Mouse (Mus musculus): ENCODE results near the gene Wdfy3. TPM values are rescaled to one million over a fixed set of nuclear protein-coding genes. Genes with fewer than 3 reads are reported as not detected.

Gene Wdfy3
- polyA plus RNA-seq, 1 experiment from 2014 or later, result 13.4 TPM

- WGBS, result 73% methylated on average over 6 of the region's 6 CpGs
Observed at GRCm38 (mm10) chr5:102052906-102053305, 16.8 kb downstream of the Wdfy3 start.

DNA sequence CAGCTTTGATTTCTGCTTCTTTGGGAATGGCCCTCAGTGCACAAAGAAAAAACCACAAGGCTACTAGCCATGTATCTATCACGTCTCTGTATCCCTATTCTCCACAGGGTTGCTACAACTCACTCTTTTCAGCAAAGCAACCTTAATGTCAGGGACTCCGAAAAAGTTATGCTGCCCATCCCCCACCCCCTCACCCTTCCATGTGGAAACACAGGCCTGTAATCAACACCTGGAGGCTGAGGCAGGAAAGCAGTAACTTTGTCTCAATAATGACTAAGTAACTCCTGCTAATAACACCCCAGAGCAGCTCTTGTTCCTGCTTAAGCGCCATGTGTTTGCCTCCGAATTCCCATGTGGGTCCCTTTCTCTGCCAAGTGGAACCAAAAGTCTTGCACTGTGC, 17.3 kb downstream of the Wdfy3 start:
- H3K4me2 ChIP-seq, result no peak overlapping the region
- H3K36me3 ChIP-seq, result no peaks in the 10 kb centered on the region
- H3K27me3 ChIP-seq, result no peaks in the 10 kb centered on the region
- WGBS, result 93% methylated on average over 4 of the region's 4 CpGs
- no peak overlapping the region for H3K9ac ChIP-seq
- H3K4me1 ChIP-seq, result peaks cover 15% of the 10 kb centered on the region; the same call in 1 of the 2 replicates
- no peak overlapping the region for H3K4me3 ChIP-seq
- ATAC-seq (ENCODE audit: borderline replicate concordance, extremely low read depth, low FRiP score, low TSS enrichment), result no peak
- H3K27ac ChIP-seq, result no peak overlapping the region
- H3K9me3 ChIP-seq, result no peaks in the 10 kb centered on the region

More at GRCm38 (mm10) chr5:102052906-102053305, 16.8 kb downstream of the Wdfy3 start:
- Histone ChIP-seq H3K4me2 (no peak overlapping the region), H3K4me3 (no peak overlapping the region), H3K36me3 (no peaks in the 10 kb centered on the region), H3K9ac (no peak overlapping the region), H3K4me1 (peaks cover 15% of the 10 kb centered on the region; the same call in 1 of the 2 replicates), H3K27ac (no peak overlapping the region), H3K9me3 (no peaks in the 10 kb centered on the region), H3K27me3 (no peaks in the 10 kb centered on the region)
- no peak for ATAC-seq (ENCODE audit: borderline replicate concordance, extremely low read depth, low FRiP score, low TSS enrichment)

GRCm38 (mm10) chr5:102050677-102051076, 19.0 kb downstream of the Wdfy3 start:
- H3K9me3 ChIP-seq, result no peaks in the 10 kb centered on the region
- H3K9ac ChIP-seq, result no peak overlapping the region
- no peak overlapping the region for H3K27ac ChIP-seq
- no peak for ATAC-seq (ENCODE audit: borderline replicate concordance, extremely low read depth, low FRiP score, low TSS enrichment)
- no peaks in the 10 kb centered on the region for H3K36me3 ChIP-seq
- 97% methylated on average over 1 of the region's 1 CpGs for whole genome bisulfite sequencing
- peaks cover 26% of the 10 kb centered on the region for H3K4me1 ChIP-seq
- no peaks in the 10 kb centered on the region for H3K27me3 ChIP-seq
- H3K4me2 ChIP-seq, result no peak overlapping the region
- H3K4me3 ChIP-seq, result no peak overlapping the region

GRCm38 (mm10) chr5:102048416-102048815, 21.3 kb downstream of the Wdfy3 start:
- Histone ChIP-seq H3K27ac (no peak overlapping the region), H3K9ac (no peak overlapping the region), H3K4me3 (no peak overlapping the region), H3K27me3 (no peaks in the 10 kb centered on the region), H3K9me3 (no peaks in the 10 kb centered on the region), H3K4me2 (no peak overlapping the region), H3K4me1 (peaks cover 20% of the 10 kb centered on the region), H3K36me3 (peaks cover 2% of the 10 kb centered on the region; the same call in 1 of the 2 replicates)
- WGBS, result 94% methylated on average over 2 of the region's 2 CpGs
- no peak for ATAC-seq (ENCODE audit: borderline replicate concordance, extremely low read depth, low FRiP score, low TSS enrichment)

- Histone ChIP-seq H3K4me3 (no peak overlapping the region), H3K27me3 (no peaks in the 10 kb centered on the region), H3K9ac (no peak overlapping the region), H3K27ac (no peak overlapping the region), H3K4me2 (no peak overlapping the region), H3K36me3 (peaks cover 7% of the 10 kb centered on the region; the same call in 1 of the 2 replicates), H3K9me3 (no peaks in the 10 kb centered on the region), H3K4me1 (peaks cover 20% of the 10 kb centered on the region)
- no peak for ATAC-seq (ENCODE audit: borderline replicate concordance, extremely low read depth, low FRiP score, low TSS enrichment)
- 76% methylated on average over 8 of the region's 8 CpGs for WGBS
Observed at GRCm38 (mm10) chr5:102046617-102047116, 23.1 kb downstream of the Wdfy3 start.

DNA sequence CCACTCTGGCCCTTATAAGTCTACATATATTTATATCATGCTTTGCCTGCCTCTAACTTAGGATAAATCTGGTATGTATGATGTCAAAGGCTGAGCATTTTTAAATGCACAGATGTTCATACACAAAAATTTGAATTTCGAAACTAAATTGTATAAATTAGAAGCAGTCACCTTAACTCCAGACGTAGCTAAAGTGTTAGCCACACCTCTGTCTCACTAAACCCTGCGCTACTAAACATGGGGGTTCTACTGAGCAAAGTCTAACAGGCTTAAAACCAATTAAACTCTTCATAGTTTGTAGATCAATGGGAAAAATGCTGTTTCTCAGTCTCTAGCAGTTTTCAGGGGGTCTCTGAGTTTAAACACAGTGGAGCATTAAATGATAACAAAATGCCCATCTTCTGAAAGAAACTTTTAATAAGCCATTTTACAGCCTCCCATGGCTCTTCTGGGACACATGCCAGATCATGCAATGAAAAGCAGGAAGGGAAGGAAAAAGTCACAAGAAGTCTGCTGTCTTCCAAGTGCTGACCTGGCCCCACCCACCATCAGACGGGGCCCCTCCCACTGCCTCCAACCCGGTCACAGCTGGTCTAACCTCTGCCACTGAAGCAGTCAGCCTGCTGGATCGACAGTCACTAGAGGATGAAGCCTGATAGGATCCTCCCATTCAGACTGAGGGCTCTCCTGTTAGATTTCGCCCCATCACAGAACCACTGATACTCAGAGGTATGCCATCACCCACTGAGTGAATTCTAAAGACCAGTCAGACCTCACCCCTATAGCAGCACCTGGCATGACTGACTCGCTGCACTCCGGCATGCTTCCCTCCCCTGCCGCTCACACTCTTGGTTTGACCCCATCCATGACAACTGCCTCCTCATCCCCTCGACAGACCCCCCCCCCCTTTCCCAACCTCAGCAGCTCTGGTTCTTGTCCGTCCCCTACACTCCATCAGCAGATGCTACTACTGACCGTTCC, 23.8 kb downstream of the Wdfy3 start:
- Histone ChIP-seq H3K4me3 (no peak overlapping the region), H3K36me3 (peaks cover 14% of the 10 kb centered on the region), H3K27me3 (no peaks in the 10 kb centered on the region), H3K9ac (no peak overlapping the region), H3K27ac (no peak overlapping the region), H3K4me1 (peaks cover 20% of the 10 kb centered on the region), H3K9me3 (no peaks in the 10 kb centered on the region), H3K4me2 (no peak overlapping the region)
- peak; percentile 67; the same call in 1 of the 2 replicates for ATAC-seq (ENCODE audit: borderline replicate concordance, extremely low read depth, low FRiP score, low TSS enrichment)
- 65% methylated on average over 13 of the region's 13 CpGs for WGBS

- H3K4me1 ChIP-seq, result peaks cover 20% of the 10 kb centered on the region
- H3K4me3 ChIP-seq, result no peak overlapping the region
- WGBS, result 53% methylated on average over 8 of the region's 8 CpGs
- no peak for ATAC-seq (ENCODE audit: borderline replicate concordance, extremely low read depth, low FRiP score, low TSS enrichment)
- no peak overlapping the region for H3K4me2 ChIP-seq
- no peaks in the 10 kb centered on the region for H3K27me3 ChIP-seq
- peaks cover 22% of the 10 kb centered on the region for H3K36me3 ChIP-seq
- H3K9ac ChIP-seq, result no peak overlapping the region
- no peaks in the 10 kb centered on the region for H3K9me3 ChIP-seq
- H3K27ac ChIP-seq, result no peak overlapping the region
Observed at GRCm38 (mm10) chr5:102045177-102045576, 24.5 kb downstream of the Wdfy3 start.

DNA sequence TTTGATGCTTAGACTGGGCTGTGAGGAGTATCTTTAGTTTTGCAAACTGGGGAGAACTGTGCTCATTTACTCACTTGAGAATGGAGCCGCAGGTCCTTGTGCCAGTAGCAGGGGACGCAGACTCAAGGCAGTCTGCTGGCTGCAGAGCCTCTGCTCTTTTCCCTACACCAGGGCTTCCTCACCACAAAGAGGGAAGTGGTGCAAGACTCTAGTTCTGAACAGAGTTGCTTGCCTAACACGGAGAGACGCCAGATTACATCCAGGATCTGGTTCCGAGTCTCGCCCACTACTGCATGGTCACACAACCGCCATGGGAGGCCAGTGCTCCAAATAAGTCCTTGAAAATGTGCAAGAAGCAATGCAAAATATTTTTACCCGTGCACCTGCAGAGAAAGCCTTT, 36.4 kb downstream of the Wdfy3 start:
- Histone ChIP-seq H3K4me1 (no peaks in the 10 kb centered on the region), H3K9me3 (no peaks in the 10 kb centered on the region), H3K4me2 (no peak overlapping the region), H3K27me3 (no peaks in the 10 kb centered on the region), H3K9ac (no peak overlapping the region), H3K4me3 (no peak overlapping the region), H3K36me3 (peaks cover 74% of the 10 kb centered on the region), H3K27ac (no peak overlapping the region)
- no peak for ATAC-seq (ENCODE audit: borderline replicate concordance, extremely low read depth, low FRiP score, low TSS enrichment)
- WGBS, result 93% methylated on average over 8 of the region's 8 CpGs

DNA sequence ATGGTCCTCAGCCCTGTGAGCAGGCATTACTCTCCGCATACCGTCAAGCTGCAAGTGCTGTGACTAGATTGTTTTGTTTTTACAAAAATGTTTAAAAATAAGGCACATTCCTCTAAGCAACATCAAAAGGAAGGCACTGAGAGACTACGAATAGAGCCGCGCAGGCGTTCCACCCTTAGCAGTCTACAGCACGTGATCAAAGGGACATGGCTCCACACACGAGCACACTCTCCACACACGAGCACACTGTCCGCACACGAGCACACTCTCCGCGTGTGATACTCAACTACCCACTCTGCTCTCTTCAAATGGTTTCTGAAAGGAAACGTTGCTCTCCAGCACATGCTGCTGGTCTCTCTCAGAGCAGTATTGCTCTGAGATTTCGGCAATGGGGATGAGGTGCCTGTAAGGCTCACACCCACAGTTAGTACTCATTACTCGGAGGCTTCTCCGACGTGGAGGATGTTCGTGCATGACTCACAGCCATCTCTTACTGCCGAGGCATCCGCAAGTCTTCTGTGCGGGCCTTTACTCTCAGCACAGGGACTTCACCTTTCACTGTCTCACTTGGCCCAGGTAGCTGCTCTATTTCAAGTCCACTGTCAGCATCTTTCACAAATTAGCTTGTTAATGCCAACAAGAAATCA, 37.0 kb downstream of the Wdfy3 start:
- Histone ChIP-seq H3K9ac (no peak overlapping the region), H3K36me3 (peaks cover 72% of the 10 kb centered on the region), H3K4me1 (no peaks in the 10 kb centered on the region), H3K4me2 (no peak overlapping the region), H3K4me3 (no peak overlapping the region), H3K27ac (no peak overlapping the region), H3K9me3 (no peaks in the 10 kb centered on the region), H3K27me3 (no peaks in the 10 kb centered on the region)
- WGBS, result 85% methylated on average over 22 of the region's 22 CpGs
- no peak for ATAC-seq (ENCODE audit: borderline replicate concordance, extremely low read depth, low FRiP score, low TSS enrichment)

DNA sequence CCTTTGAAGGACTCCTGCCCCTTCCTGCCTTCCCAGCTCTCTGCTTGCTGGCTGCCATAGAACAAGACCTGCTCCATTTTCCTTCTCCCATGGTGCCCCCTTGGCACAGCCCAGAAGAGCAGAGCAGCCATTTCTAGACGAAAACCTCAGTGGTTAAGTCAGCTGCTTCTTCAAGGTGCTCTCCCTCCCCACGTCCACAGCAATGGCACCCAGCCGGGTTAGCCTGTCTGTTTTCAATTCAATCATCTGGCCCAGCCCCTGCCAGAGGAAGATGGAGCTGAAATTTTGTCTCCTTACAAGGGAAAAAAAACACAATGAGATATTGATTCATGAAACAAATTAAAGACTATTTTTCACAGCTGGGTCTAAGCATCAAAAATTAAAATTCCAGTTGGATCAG, 37.5 kb downstream of the Wdfy3 start:
- peaks cover 69% of the 10 kb centered on the region for H3K36me3 ChIP-seq
- H3K27ac ChIP-seq, result no peak overlapping the region
- H3K9ac ChIP-seq, result no peak overlapping the region
- H3K4me2 ChIP-seq, result no peak overlapping the region
- no peak for ATAC-seq (ENCODE audit: borderline replicate concordance, extremely low read depth, low FRiP score, low TSS enrichment)
- H3K9me3 ChIP-seq, result no peaks in the 10 kb centered on the region
- no peaks in the 10 kb centered on the region for H3K27me3 ChIP-seq
- H3K4me3 ChIP-seq, result no peak overlapping the region
- H3K4me1 ChIP-seq, result no peaks in the 10 kb centered on the region
- 82% methylated on average over 3 of the region's 3 CpGs for WGBS

- H3K9me3 ChIP-seq, result no peaks in the 10 kb centered on the region
- no peak overlapping the region for H3K4me3 ChIP-seq
- no peaks in the 10 kb centered on the region for H3K27me3 ChIP-seq
- no peak overlapping the region for H3K4me2 ChIP-seq
- peaks cover 34% of the 10 kb centered on the region for H3K36me3 ChIP-seq
- WGBS, result 95% methylated on average over 11 of the region's 11 CpGs
- no peak for ATAC-seq (ENCODE audit: borderline replicate concordance, extremely low read depth, low FRiP score, low TSS enrichment)
- H3K4me1 ChIP-seq, result no peaks in the 10 kb centered on the region
- H3K9ac ChIP-seq, result no peak overlapping the region
- H3K27ac ChIP-seq, result no peak overlapping the region
Observed at GRCm38 (mm10) chr5:102023376-102023775, 46.3 kb downstream of the Wdfy3 start.

All from lung, embryonic 15.5 days (tissue).